Mouse (Mus musculus) layer of hippocampus, postnatal 14 days (tissue): ENCODE measurements around the gene Kcnq1. TPM values are rescaled to one million over a fixed set of nuclear protein-coding genes. Genes with fewer than 3 reads are reported as not detected.

ENCODE experiments used
- DNase-seq, 2 experiments: peaks; one replicate each; pipeline ENCODE4 v3.0.0; 2021 to 2022; ENCODE audit warnings: low spot score in 2 of 2, mixed read lengths in 1 of 2
- total RNA-seq, 2 experiments: library from RNA; stranded (reverse); gene quantifications; 2 replicates each; pipeline ENCODE4 v1.2.3; 2021

The Kcnq1 gene
- total RNA-seq, 2 experiments from 2014 or later: 1.0 to 1.6 TPM

- no peak for DNase-seq
Measured at GRCm38 (mm10) chr7:143360776-143361175, 254.6 kb downstream of the Kcnq1 start.

- DNase-seq: no peak
Measured at GRCm38 (mm10) chr7:143364092-143364832, 258.1 kb downstream of the Kcnq1 start.

- no peak for DNase-seq
Measured at GRCm38 (mm10) chr7:143364969-143365839, 259.0 kb downstream of the Kcnq1 start.

GRCm38 (mm10) chr7:143367366-143368266 is 261.5 kb downstream of the Kcnq1 start:
- no peak for DNase-seq

- DNase-seq: no peak
Measured at GRCm38 (mm10) chr7:143368267-143368643, 262.1 kb downstream of the Kcnq1 start.

- DNase-seq: no peak
Measured at GRCm38 (mm10) chr7:143371336-143371735, 265.2 kb downstream of the Kcnq1 start.

- DNase-seq: no peak
Measured at GRCm38 (mm10) chr7:143373265-143373664, 267.1 kb downstream of the Kcnq1 start.

GRCm38 (mm10) chr7:143375945-143376344 is 269.8 kb downstream of the Kcnq1 start:
- no peak for DNase-seq

GRCm38 (mm10) chr7:143380466-143381073 is 274.4 kb downstream of the Kcnq1 start:
- no peak for DNase-seq

- no peak for DNase-seq
Measured at GRCm38 (mm10) chr7:143386632-143387031, 280.5 kb downstream of the Kcnq1 start.

- DNase-seq: no peak
Measured at GRCm38 (mm10) chr7:143388783-143389695, 282.9 kb downstream of the Kcnq1 start.

GRCm38 (mm10) chr7:143389860-143390259 is 283.7 kb downstream of the Kcnq1 start:
- DNase-seq: no peak

GRCm38 (mm10) chr7:143390277-143390948 is 284.3 kb downstream of the Kcnq1 start:
- no peak for DNase-seq

GRCm38 (mm10) chr7:143395113-143395563 is 289.0 kb downstream of the Kcnq1 start:
- DNase-seq: no peak

- no peak for DNase-seq
Measured at GRCm38 (mm10) chr7:143399756-143400155, 293.6 kb downstream of the Kcnq1 start.

GRCm38 (mm10) chr7:143400599-143400998 is 294.4 kb downstream of the Kcnq1 start:
- no peak for DNase-seq

- DNase-seq: no peak
Measured at GRCm38 (mm10) chr7:143401429-143402016, 295.4 kb downstream of the Kcnq1 start.

- DNase-seq: no peak
Measured at GRCm38 (mm10) chr7:143404296-143404695, 298.1 kb downstream of the Kcnq1 start.
